Mouse (Mus musculus): ENCODE measurements around the gene Slc39a13. TPM values are rescaled to one million over a fixed set of nuclear protein-coding genes. Genes with fewer than 3 reads are reported as not detected.

Slc39a13 gene
- polyA plus RNA-seq, 2 experiments = 8.4 to 11.2 TPM

- H3K4me2 ChIP-seq (ENCODE audit: low read depth) = no peak overlapping the region
- H3K36me3 ChIP-seq (replicated peaks; ENCODE audit: control insufficient read depth, insufficient read depth, low read depth) = peaks cover 74% of the 10 kb centered on the region
- H3K9me3 ChIP-seq (ENCODE audit: control insufficient read depth, low read length) = no peaks in the 10 kb centered on the region
- DNase-seq (ENCODE audit: low read depth in 3 of 3, low spot score in 3 of 3) (no peak), ATAC-seq (ENCODE audit: insufficient read depth) (no peak)
- WGBS (ENCODE audit: insufficient replicate concordance) = 77% methylated on average over 2 of the region's 2 CpGs
- H3K9ac ChIP-seq (replicated peaks) = no peak overlapping the region
- no peak overlapping the region; the same call in 1 of the 2 replicates for H3K27ac ChIP-seq
- H3K27me3 ChIP-seq (ENCODE audit: control insufficient read depth, insufficient read depth, low read length) = no peaks in the 10 kb centered on the region
- no peaks in the 10 kb centered on the region for H3K4me1 ChIP-seq (replicated peaks; ENCODE audit: control insufficient read depth in 2 of 2, insufficient read depth in 2 of 2, low read length in 1 of 2)
- TF ChIP-seq EP300 (IDR thresholded peaks at IDR 0.05; ENCODE audit: low read depth) (no peak), CTCF (IDR thresholded peaks at IDR 0.05; ENCODE audit: low read depth) (no peak)
- H3K4me3 ChIP-seq (ENCODE audit: insufficient read depth in 1 of 2, low read depth in 2 of 2, low read length in 2 of 2) = no peak overlapping the region
Measured at GRCm38 (mm10) chr2:91013881-91014280, 56.3 kb downstream of the Slc39a13 start.

Other genes starting within 250 kb of the Slc39a13 start
- 43.9 and 52.2 TPM in 2 replicates for gene Mtch2, start 223.3 kb downstream of the Slc39a13 start, polyA plus RNA-seq (2012; rRNA removed)
- gene Mtch2, start 223.3 kb downstream of the Slc39a13 start, polyA plus RNA-seq (2014; fragmentation: Nextera tagmentation; extraction: Ambion mirVana) = 128 and 135 TPM in 2 replicates
- gene C1qtnf4, start 184.6 kb downstream of the Slc39a13 start, polyA plus RNA-seq (2012; rRNA removed) = 1.9 and 2.2 TPM in 2 replicates
- gene C1qtnf4, start 184.6 kb downstream of the Slc39a13 start, polyA plus RNA-seq (2014; fragmentation: Nextera tagmentation; extraction: Ambion mirVana) = 2.5 and 2.7 TPM in 2 replicates
- gene Kbtbd4, start 165.7 kb downstream of the Slc39a13 start, polyA plus RNA-seq (2012; rRNA removed) = 7.9 and 8.8 TPM in 2 replicates
- gene Kbtbd4, start 165.7 kb downstream of the Slc39a13 start, polyA plus RNA-seq (2014; fragmentation: Nextera tagmentation; extraction: Ambion mirVana) = 13.4 and 14.6 TPM in 2 replicates
- 73.4 and 79.0 TPM in 2 replicates for gene Ndufs3, start 165.6 kb downstream of the Slc39a13 start, polyA plus RNA-seq (2012; rRNA removed)
- 138 and 144 TPM in 2 replicates for gene Ndufs3, start 165.6 kb downstream of the Slc39a13 start, polyA plus RNA-seq (2014; fragmentation: Nextera tagmentation; extraction: Ambion mirVana)
- gene Celf1, start 130.0 kb downstream of the Slc39a13 start, polyA plus RNA-seq (2012; rRNA removed) = 35.6 and 37.9 TPM in 2 replicates
- 33.5 and 38.4 TPM in 2 replicates for gene Celf1, start 130.0 kb downstream of the Slc39a13 start, polyA plus RNA-seq (2014; fragmentation: Nextera tagmentation; extraction: Ambion mirVana)
- gene Rapsn, start 34.8 kb downstream of the Slc39a13 start, polyA plus RNA-seq (2012; rRNA removed) = 0.55 and 0.78 TPM in 2 replicates
- gene Rapsn, start 34.8 kb downstream of the Slc39a13 start, polyA plus RNA-seq (2014; fragmentation: Nextera tagmentation; extraction: Ambion mirVana) = 0.62 and 1.1 TPM in 2 replicates
- 77.7 and 126 TPM in 2 replicates for gene Psmc3, start 16.4 kb downstream of the Slc39a13 start, polyA plus RNA-seq (2012; rRNA removed)
- gene Psmc3, start 16.4 kb downstream of the Slc39a13 start, polyA plus RNA-seq (2014; fragmentation: Nextera tagmentation; extraction: Ambion mirVana) = 174 and 186 TPM in 2 replicates
- 13.3 and 20.5 TPM in 2 replicates for gene Spi1, start 12.0 kb upstream of the Slc39a13 start, polyA plus RNA-seq (2012; rRNA removed)
- 12.4 and 15.6 TPM in 2 replicates for gene Spi1, start 12.0 kb upstream of the Slc39a13 start, polyA plus RNA-seq (2014; fragmentation: Nextera tagmentation; extraction: Ambion mirVana)
- gene Mybpc3, start 47.7 kb upstream of the Slc39a13 start, polyA plus RNA-seq (2012; rRNA removed) = 0.03 and 0.04 TPM in 2 replicates
- not detected in 2 replicates for gene Mybpc3, start 47.7 kb upstream of the Slc39a13 start, polyA plus RNA-seq (2014; fragmentation: Nextera tagmentation; extraction: Ambion mirVana)
- 6.3 and 7.1 TPM in 2 replicates for gene Madd, start 113.4 kb upstream of the Slc39a13 start, polyA plus RNA-seq (2012; rRNA removed)
- gene Madd, start 113.4 kb upstream of the Slc39a13 start, polyA plus RNA-seq (2014; fragmentation: Nextera tagmentation; extraction: Ambion mirVana) = 2.7 and 4.8 TPM in 2 replicates
- 14.0 and 14.2 TPM in 2 replicates for gene Nr1h3, start 132.4 kb upstream of the Slc39a13 start, polyA plus RNA-seq (2012; rRNA removed)
- 12.7 and 14.3 TPM in 2 replicates for gene Nr1h3, start 132.4 kb upstream of the Slc39a13 start, polyA plus RNA-seq (2014; fragmentation: Nextera tagmentation; extraction: Ambion mirVana)
- 5.9 and 7.2 TPM in 2 replicates for gene Acp2, start 132.5 kb upstream of the Slc39a13 start, polyA plus RNA-seq (2012; rRNA removed)
- 8.9 and 10.1 TPM in 2 replicates for gene Acp2, start 132.5 kb upstream of the Slc39a13 start, polyA plus RNA-seq (2014; fragmentation: Nextera tagmentation; extraction: Ambion mirVana)
- 8.5 and 9.0 TPM in 2 replicates for gene Ddb2, start 166.6 kb upstream of the Slc39a13 start, polyA plus RNA-seq (2012; rRNA removed)
- 4.9 and 5.9 TPM in 2 replicates for gene Ddb2, start 166.6 kb upstream of the Slc39a13 start, polyA plus RNA-seq (2014; fragmentation: Nextera tagmentation; extraction: Ambion mirVana)
- 8.1 and 11.2 TPM in 2 replicates for gene Pacsin3, start 185.5 kb upstream of the Slc39a13 start, polyA plus RNA-seq (2012; rRNA removed)
- gene Pacsin3, start 185.5 kb upstream of the Slc39a13 start, polyA plus RNA-seq (2014; fragmentation: Nextera tagmentation; extraction: Ambion mirVana) = 8.8 and 10.2 TPM in 2 replicates
- 20.9 and 25.5 TPM in 2 replicates for gene Arfgap2, start 194.6 kb upstream of the Slc39a13 start, polyA plus RNA-seq (2012; rRNA removed)
- 50.2 and 54.4 TPM in 2 replicates for gene Arfgap2, start 194.6 kb upstream of the Slc39a13 start, polyA plus RNA-seq (2014; fragmentation: Nextera tagmentation; extraction: Ambion mirVana)